Mouse (Mus musculus) lung, postnatal 36 days (tissue): ENCODE data around the gene Ect2.
A peak's percentile ranks its signal among the peaks of the same experiment; 100 is the strongest.

Source experiments
- DNase-seq: peaks from one replicate; pipeline ENCODE4 v3.0.0; 2022; ENCODE audit warnings: mixed read lengths

The Ect2 gene

DNA sequence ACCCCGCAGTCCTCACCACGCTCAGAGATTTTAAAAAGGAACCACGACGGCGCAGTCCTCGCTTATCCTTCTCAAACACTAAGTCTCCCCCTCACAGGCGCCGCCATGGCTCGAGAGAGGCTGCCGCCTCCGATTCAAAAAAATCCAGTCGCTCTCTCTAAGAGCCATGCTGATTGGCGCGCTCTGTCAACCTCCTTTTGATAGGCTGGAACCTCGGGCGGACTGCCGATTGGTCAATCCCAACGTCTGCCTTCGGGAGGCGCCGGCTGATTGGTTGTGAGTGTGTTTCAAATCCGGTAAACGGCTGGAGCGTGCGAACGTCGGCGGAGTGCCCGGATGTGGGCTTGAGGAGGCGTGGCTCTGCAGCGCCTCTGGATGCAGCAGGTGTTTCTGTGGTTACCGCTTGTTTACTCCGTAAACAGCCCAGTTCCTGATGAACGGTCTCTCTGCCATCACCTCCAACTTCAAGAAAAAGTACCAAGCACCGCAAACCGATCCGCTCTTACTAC, at the start of gene Ect2:
TSS of gene Ect2 (minus strand) at position 178 of the 509 bp plus-strand sequence.
- DNase-seq, result peak; percentile 99

GRCm38 (mm10) chr3:27201728-27202411, 48.2 kb upstream of the Ect2 start:
- DNase-seq, result no peak

DNA sequence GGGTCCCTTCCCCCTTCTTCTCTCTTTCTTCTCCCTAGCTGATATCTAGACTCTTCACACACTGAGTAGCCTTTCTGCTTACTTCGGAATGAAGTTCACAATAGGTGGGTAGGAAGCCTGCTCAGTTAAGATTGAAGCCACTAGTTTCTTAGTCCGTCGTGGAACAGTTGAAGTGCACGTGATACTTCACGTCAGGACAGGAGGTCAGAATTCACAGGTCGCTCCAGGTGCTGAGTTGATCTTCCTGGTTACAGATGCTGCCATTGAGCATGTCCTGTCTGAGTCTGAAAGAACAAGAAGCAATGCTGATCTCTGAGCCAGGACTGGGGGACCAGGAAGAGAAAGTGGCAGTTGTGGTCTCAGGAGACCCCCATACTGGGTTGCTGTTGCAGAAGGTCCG, 45.4 kb upstream of the Ect2 start:
- DNase-seq, result no peak

DNA sequence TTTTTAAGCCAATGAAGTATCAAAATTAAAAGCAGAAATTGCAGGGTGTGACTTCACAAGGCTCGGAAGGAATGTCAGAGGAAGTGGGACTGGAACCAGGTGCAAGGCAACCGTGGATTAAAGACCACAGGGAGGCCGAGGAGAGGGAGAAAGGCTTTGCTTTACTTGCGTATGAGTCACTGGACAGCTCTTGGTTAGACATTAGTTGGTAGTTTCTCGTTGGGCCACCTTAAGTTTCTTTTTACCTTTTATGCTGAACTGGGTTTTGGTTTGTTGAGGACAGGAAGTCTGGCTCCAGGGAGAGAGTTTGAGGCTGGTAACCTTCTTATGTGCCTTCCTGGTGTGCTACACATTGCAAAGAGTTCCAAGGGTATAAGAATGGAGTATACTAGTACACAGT, 44.1 kb upstream of the Ect2 start:
- no peak for DNase-seq

DNA sequence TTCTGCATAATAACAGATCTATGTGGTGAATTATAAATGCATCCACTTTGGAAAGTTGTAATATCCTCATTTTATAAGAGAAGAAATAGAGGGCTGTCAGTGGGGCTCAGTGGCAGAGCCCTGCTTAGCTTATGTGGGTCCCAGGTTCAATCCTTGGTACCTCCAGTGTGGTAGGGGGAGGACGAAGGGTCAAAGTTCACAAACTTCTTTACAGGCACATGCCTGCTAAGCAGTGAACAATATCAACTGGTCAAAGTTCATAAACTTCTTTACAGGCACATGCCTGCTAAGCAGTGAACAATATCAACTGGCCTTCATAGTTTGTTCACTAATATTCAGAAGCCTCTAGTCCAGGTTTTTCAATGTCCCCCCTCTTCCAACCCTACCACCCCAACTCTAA, 42.9 kb upstream of the Ect2 start:
- DNase-seq, result no peak

DNA sequence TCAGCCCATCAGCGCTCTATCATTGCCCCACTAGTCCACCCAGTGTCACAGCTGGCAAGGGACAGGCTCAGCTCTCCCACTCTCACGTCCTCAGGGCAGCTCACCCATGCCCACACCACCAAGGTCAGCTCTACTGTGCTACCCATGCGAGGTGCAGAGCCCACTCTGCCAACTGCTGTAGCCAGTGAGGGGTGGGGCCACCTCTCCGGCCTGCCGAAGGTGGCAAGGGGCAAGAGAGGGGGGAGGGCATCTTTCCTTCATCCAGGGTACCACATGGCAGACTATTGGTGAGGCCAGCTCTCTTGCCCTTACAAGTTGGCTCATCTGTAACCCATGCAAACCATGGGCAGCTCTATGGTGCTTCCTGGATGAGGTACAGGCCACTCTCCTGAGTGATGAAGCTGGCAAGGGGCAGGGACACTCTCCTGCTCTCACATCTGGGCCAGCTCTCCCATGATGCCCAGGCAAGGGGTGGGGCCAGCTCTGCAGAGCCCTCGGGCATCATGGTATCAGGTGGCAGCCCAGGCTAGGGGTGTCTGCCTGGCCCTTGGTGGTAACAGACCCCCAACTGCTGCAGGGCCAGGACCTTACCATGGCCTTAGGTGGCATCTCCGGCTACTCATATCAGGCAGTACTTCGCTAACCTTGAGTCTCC, 42.0 kb upstream of the Ect2 start:
- no peak for DNase-seq

DNA sequence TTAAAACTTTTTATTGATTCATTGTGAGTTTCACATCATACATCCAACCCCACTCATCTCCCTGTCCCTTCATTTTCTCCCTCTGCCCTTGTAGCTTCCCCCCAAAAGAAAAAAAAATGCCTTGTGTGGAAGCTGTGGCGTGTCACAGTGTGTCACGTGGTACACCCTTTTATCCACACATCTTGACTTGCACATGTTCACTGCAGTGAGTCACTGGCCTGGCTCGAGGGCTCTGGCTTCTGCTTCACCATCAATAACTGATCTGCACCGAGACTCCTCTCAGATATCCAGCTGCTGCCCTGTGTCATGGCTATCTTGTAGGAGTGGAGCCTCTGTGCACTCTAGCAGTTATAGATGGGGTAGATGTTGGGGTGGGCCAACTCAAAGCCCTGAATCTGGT, 41.5 kb upstream of the Ect2 start:
- peak; percentile 40 for DNase-seq

DNA sequence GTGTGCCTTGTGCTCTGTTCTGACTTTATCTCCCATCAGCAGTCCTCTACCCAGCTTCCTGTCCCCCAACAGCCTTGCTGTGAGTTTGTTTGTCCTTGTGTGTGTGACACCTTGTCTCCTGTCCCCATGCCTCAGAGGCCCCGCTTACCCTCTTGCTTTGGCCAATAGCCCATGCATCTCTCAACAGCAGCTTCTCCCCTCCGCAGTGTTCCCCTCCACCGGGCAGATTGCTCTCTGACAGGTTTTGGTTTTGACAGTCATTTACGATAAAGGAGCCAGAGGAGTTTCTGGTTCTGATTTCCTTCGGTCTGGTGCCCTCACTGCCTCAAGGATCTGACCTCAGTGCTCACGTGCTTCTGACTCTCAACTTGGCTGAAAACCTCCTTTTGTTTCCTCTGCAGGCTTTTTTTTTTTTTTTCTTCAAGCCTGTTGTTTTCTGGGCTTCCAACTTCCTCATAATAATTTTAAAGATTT, 40.2 kb upstream of the Ect2 start:
- DNase-seq, result peak; percentile 72

DNA sequence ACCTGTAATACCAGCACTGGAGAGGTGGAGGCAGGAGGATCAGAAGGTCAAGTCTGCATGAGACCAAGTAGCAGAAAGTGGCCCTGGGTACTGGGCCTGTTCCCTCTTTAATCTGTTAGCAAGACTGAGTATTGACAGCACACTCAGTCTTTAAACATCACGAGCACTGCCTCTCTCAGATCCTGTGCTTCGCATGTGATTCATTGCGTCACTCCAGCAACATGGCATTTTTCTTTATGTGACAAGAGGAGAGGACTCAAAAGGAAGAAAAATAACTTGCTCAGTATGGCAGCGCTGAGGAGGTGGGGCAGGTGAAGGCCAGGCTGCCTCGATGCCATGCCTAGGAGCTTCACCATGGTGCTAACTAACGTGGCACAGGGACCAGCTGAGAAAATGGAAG, 38.2 kb upstream of the Ect2 start:
- peak; percentile 61 for DNase-seq

GRCm38 (mm10) chr3:27190865-27191264, 37.2 kb upstream of the Ect2 start:
- DNase-seq, result no peak

- peak; percentile 93 for DNase-seq
These were observed 35.9 kb upstream of the Ect2 start for GRCm38 (mm10) chr3:27189320-27190261.

DNA sequence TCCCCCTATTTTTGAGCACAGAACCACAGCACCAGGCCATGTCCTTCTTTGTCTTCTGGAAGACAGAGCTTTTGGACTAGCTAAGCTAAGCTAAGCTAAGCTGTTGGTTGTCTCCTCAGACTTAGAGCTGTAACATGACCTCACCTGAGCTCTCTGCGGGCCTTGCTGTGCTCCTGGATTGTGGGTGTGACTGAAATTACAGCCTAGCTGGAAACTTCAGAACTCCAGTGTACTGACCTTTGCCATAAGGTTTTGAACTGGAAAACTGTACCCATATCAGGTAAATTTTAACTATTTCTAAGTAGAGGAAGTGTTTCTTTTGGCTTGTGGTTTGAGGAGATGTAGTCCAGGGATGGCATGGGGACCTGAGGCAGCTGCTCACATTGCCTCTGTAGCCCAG, 34.7 kb upstream of the Ect2 start:
- no peak for DNase-seq

- DNase-seq, result no peak
These were observed 30.0 kb upstream of the Ect2 start for GRCm38 (mm10) chr3:27183601-27184175.

GRCm38 (mm10) chr3:27182733-27183600, 29.3 kb upstream of the Ect2 start, which contains the start of gene Nceh1:
Gene Nceh1, plus strand, starts transcription at chr3:27182965.
- peak; percentile 98 for DNase-seq

DNA sequence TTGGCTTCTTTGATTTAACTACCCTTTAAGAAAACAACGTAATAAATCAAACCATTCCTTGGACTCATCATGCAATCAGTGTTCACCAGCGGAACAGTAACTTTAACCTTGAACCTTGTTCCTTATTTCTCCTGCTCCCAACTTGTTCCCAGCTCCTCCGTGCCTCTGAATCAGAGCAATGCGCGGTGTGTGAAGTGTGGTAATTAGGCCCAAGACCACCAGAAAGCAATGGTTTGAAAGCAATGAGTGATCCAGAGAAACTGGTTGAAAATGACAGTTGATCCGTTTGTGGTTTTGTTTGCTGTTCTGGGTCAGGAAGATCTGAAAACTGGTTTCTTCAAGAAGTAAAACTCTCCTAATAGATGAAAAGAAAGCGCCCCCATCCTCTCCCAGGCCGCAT, 26.0 kb upstream of the Ect2 start:
- no peak for DNase-seq

- no peak for DNase-seq
These were observed 16.6 kb upstream of the Ect2 start for GRCm38 (mm10) chr3:27170257-27170656.

DNA sequence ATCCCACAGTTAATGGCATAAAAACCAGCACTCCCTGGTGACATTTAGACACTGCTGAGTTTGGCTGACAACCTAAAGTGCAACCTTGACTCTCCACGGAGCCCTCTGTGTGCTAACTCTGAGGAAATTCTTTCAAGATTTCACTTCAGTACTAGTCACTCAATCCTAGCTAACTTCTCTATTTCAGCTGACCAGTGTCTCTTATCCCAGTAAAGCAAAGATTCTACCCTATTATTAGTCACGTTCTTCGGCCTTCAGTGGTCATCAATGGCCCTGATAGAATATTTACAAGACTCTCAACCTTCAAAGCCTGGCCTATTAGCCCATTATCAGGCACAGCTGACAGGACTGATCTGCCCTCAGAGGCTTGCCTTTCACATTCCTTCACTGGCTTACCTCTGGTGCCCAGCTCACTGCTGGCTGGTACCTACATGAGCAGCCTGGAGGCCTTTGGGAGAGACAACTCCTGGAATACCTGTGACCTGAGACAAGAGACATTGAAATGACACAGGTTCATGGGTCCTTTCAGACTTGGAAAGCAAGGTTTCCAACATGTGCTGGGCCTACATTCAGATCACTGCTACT, 11.9 kb upstream of the Ect2 start:
- no peak for DNase-seq

DNA sequence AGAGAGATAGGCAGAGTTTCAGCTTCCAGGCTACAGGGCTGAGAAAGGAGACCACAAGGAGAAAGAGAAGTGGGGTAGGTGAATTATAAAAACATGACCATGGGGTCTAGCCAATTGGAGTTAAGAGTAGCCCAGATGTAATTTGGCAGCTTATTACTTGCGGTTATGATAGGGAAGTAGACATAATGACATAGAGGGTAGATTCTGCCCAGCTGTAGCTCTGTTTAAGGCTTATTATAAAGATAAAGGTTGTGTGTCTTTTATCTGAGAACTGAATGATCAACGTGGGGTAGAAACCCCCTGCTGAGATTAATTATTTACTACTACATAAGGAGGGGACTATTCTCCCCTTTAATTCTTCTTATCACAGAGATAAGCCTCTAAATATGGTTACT, 8.7 kb upstream of the Ect2 start:
- no peak for DNase-seq

GRCm38 (mm10) chr3:27161645-27162409, 8.1 kb upstream of the Ect2 start:
- no peak for DNase-seq

- no peak for DNase-seq
These were observed 5.2 kb upstream of the Ect2 start for GRCm38 (mm10) chr3:27158910-27159309.

- peak; percentile 8 for DNase-seq
These were observed 2.9 kb upstream of the Ect2 start for GRCm38 (mm10) chr3:27156594-27156949.
